Mouse (Mus musculus) brain, embryonic 14.5 days (tissue): ENCODE measurements around the gene Pclo.

Experiments used
- CTCF ChIP-seq: fragments of 200-500 bp; IDR thresholded peaks from 2 replicates; pipeline ENCODE4 v1.5.1; 2012; ENCODE audit warnings: inconsistent platforms, mild to moderate bottlenecking, moderate library complexity, borderline replicate concordance; ENCODE audit not compliant: insufficient read depth, insufficient read length; ENCODE audit errors: extremely low read depth
- POLR2A ChIP-seq: fragments of 200-500 bp; IDR thresholded peaks from 2 replicates; pipeline ENCODE4 v1.6.1; 2012; ENCODE audit warnings: mild to moderate bottlenecking, inconsistent platforms, borderline replicate concordance; ENCODE audit not compliant: poor library complexity, insufficient read depth, insufficient read length, severe bottlenecking; ENCODE audit errors: extremely low read depth

GRCm38 (mm10) chr5:14833165-14833860 is 318.6 kb downstream of the Pclo start:
- TF ChIP-seq POLR2A (no peak), CTCF (no peak)
